Mouse (Mus musculus) cerebellum, postnatal 14 days (tissue): ENCODE results near the gene Blnk.

ENCODE experiments used
- DNase-seq, 2 experiments: peaks; one replicate each; pipeline ENCODE4 v3.0.0; 2021; ENCODE audit warnings: mixed read lengths in 2 of 2

Blnk gene

GRCm38 (mm10) chr19:40998469-40999170 is 4.3 kb upstream of the Blnk start:
- DNase-seq, result no peak

- no peak for DNase-seq
These were observed 2.4 kb upstream of the Blnk start for GRCm38 (mm10) chr19:40996722-40997121.

GRCm38 (mm10) chr19:40995449-40996401 is 1.4 kb upstream of the Blnk start:
- peak; percentile 40 to 51 for DNase-seq

GRCm38 (mm10) chr19:40994911-40995310 is 576 bp upstream of the Blnk start:
- no peak for DNase-seq

- no peak for DNase-seq
These were observed 979 bp downstream of the Blnk start for GRCm38 (mm10) chr19:40993356-40993755.

GRCm38 (mm10) chr19:40992517-40993044 is 1.8 kb downstream of the Blnk start:
- DNase-seq, result no peak

GRCm38 (mm10) chr19:40992096-40992495 is 2.2 kb downstream of the Blnk start:
- DNase-seq, result no peak

GRCm38 (mm10) chr19:40991626-40992025 is 2.7 kb downstream of the Blnk start:
- no peak for DNase-seq

- DNase-seq, result no peak
These were observed 3.5 kb downstream of the Blnk start for GRCm38 (mm10) chr19:40990781-40991343.

- DNase-seq, result no peak
These were observed 4.3 kb downstream of the Blnk start for GRCm38 (mm10) chr19:40989961-40990600.

- DNase-seq, result no peak
These were observed 5.5 kb downstream of the Blnk start for GRCm38 (mm10) chr19:40988856-40989255.

GRCm38 (mm10) chr19:40984536-40984935 is 9.8 kb downstream of the Blnk start:
- DNase-seq, result no peak

GRCm38 (mm10) chr19:40980671-40981070 is 13.7 kb downstream of the Blnk start:
- DNase-seq, result no peak

GRCm38 (mm10) chr19:40978026-40978425 is 16.3 kb downstream of the Blnk start:
- no peak for DNase-seq

GRCm38 (mm10) chr19:40976946-40977917 is 17.1 kb downstream of the Blnk start:
- DNase-seq, result no peak

GRCm38 (mm10) chr19:40971273-40971914 is 22.9 kb downstream of the Blnk start:
- no peak for DNase-seq

- no peak for DNase-seq
These were observed 23.6 kb downstream of the Blnk start for GRCm38 (mm10) chr19:40970775-40971174.

- DNase-seq, result no peak
These were observed 24.0 kb downstream of the Blnk start for GRCm38 (mm10) chr19:40970301-40970700.

- DNase-seq, result no peak
These were observed 29.1 kb downstream of the Blnk start for GRCm38 (mm10) chr19:40964936-40965850.

GRCm38 (mm10) chr19:40964367-40964891 is 29.9 kb downstream of the Blnk start:
- no peak for DNase-seq
